In the genomic region with DNA sequence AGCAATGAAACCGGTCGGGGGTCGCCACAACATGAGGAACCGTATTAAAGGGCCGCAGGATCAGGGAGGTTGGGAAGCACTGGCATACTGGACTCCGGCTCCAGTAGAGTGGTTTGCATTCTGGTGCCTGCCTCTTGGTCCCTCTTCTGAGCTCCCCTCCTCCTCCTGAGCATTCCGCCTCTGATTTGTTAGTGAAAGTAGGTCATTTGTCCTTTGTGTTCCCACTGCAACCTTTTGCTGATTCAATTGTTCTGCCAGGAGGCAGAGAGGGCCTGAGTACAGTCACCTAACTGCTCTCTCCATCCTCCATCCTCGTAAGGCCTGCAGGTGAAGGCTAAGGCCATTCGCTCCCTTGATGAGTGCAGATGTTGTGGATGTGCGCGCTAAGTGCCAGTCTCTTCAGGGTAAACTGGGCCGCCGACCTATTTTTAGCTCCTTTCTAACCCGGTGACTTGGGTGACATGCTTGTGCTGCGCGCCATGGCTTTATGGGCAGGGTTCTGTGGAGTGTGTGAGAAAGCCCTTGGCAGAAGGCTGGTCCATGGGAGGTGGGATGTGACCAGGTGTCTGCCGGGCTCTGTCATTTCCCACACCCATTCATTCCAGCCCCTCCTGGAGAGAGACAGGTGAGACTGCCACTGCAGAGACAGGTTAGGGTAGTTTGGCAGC, we compare ENCODE assay signal across 9 mouse cellular contexts. TPM values are rescaled to one million over a fixed set of nuclear protein-coding genes. Genes with fewer than 3 reads are reported as not detected.
DNase-seq lines count a peak whose midpoint lies in the region; ATAC-seq lines count a peak whose summit lies in the region.
"Had no signal": no experiment of that assay in that cellular context is flagged by ENCODE, and none has a peak within 500 bp of the region (broad histone marks: within the 10 kb centered on the region; RNA-seq: fewer than 3 reads in every experiment).

No protein-coding gene starts in this region.

- H3K9ac ChIP-seq in hindbrain, embryonic 15.5 days = no peak overlapping the region
- H3K9ac ChIP-seq in hindbrain, embryonic 14.5 days = no peak overlapping the region
- H3K9ac ChIP-seq in heart, embryonic 16.5 days (ENCODE audit: low read length) = no peak overlapping the region
- H3K9ac ChIP-seq: liver, embryonic 13.5 days; midbrain, embryonic 12.5 days had no signal

- H3K36me3 ChIP-seq in hindbrain, embryonic 15.5 days = no peaks in the 10 kb centered on the region
- H3K36me3 ChIP-seq in hindbrain, embryonic 14.5 days (replicated peaks; ENCODE audit: control insufficient read depth, insufficient read depth) = peaks cover 5% of the 10 kb centered on the region
- peaks cover 2% of the 10 kb centered on the region; the same call in 1 of the 2 replicates for H3K36me3 ChIP-seq in heart, embryonic 16.5 days (ENCODE audit: control insufficient read depth, insufficient read depth)

- no peak for ATAC-seq in hindbrain, embryonic 15.5 days (ENCODE audit: low FRiP score, low read depth)
- no peak for ATAC-seq in hindbrain, embryonic 14.5 days (ENCODE audit: low FRiP score)
- ATAC-seq in heart, embryonic 16.5 days (replicated peaks; ENCODE audit: extremely low read depth, insufficient read depth, low FRiP score) = 0 out of 2 replicates have a peak, but pooled peaks have one; percentile 7

- peak overlapping the region; percentile 27; the same call in 1 of the 2 replicates for H3K27ac ChIP-seq in hindbrain, embryonic 15.5 days (replicated peaks)
- no peak overlapping the region for H3K27ac ChIP-seq in hindbrain, embryonic 14.5 days
- peak overlapping the region; percentile 31 for H3K27ac ChIP-seq in heart, embryonic 16.5 days (ENCODE audit: low read length)
- H3K27ac ChIP-seq: liver, embryonic 13.5 days; midbrain, embryonic 12.5 days had no signal

- H3K4me3 ChIP-seq in hindbrain, embryonic 15.5 days = no peak overlapping the region
- H3K4me3 ChIP-seq in hindbrain, embryonic 14.5 days (replicated peaks; ENCODE audit: low read length) = no peak overlapping the region
- H3K4me3 ChIP-seq in heart, embryonic 16.5 days (ENCODE audit: low read length) = no peak overlapping the region
- H3K4me3 ChIP-seq: liver, embryonic 13.5 days; midbrain, embryonic 12.5 days had no signal

- WGBS in hindbrain, embryonic 15.5 days = 80% methylated on average over 17 of the region's 17 CpGs
- WGBS in hindbrain, embryonic 14.5 days = 79% methylated on average over 17 of the region's 17 CpGs
- WGBS in heart, embryonic 16.5 days = 58% methylated on average over 17 of the region's 17 CpGs

- no peak for DNase-seq in hindbrain, embryonic 14.5 days (ENCODE audit: low spot score)
- DNase-seq in MN1 (ENCODE audit: low spot score) = peak; percentile 31
- peak; percentile 86 for DNase-seq in cerebellum, adult 11-12 months
- no peak for DNase-seq in kidney, postnatal 36 days
- no peak for DNase-seq in adrenal gland, postnatal 10 days
- DNase-seq: liver, embryonic 13.5 days had no signal

- peaks cover 77% of the 10 kb centered on the region for H3K4me1 ChIP-seq in hindbrain, embryonic 15.5 days (replicated peaks)
- peaks cover 51% of the 10 kb centered on the region for H3K4me1 ChIP-seq in hindbrain, embryonic 14.5 days (replicated peaks; ENCODE audit: control insufficient read depth, insufficient read depth, low read length)
- H3K4me1 ChIP-seq in heart, embryonic 16.5 days (ENCODE audit: control insufficient read depth, insufficient read depth, low read length) = peaks cover 89% of the 10 kb centered on the region

- no peaks in the 10 kb centered on the region for H3K27me3 ChIP-seq in hindbrain, embryonic 15.5 days
- no peaks in the 10 kb centered on the region for H3K27me3 ChIP-seq in hindbrain, embryonic 14.5 days (ENCODE audit: control insufficient read depth, insufficient read depth, low read length)
- H3K27me3 ChIP-seq in heart, embryonic 16.5 days (ENCODE audit: control insufficient read depth, insufficient read depth, low read length) = no peaks in the 10 kb centered on the region
- H3K27me3 ChIP-seq: liver, embryonic 13.5 days; midbrain, embryonic 12.5 days had no signal

- H3K9me3 ChIP-seq in hindbrain, embryonic 15.5 days = no peaks in the 10 kb centered on the region
- no peaks in the 10 kb centered on the region for H3K9me3 ChIP-seq in hindbrain, embryonic 14.5 days (ENCODE audit: control insufficient read depth, low read length)
- H3K9me3 ChIP-seq in heart, embryonic 16.5 days (replicated peaks; ENCODE audit: control insufficient read depth, low read length) = no peaks in the 10 kb centered on the region
- H3K9me3 ChIP-seq: liver, embryonic 13.5 days; midbrain, embryonic 12.5 days had no signal

- H3K4me2 ChIP-seq in hindbrain, embryonic 15.5 days = no peak overlapping the region
- no peak overlapping the region for H3K4me2 ChIP-seq in hindbrain, embryonic 14.5 days (replicated peaks)
- peak overlapping the region; percentile 27 for H3K4me2 ChIP-seq in heart, embryonic 16.5 days (ENCODE audit: low read depth, low read length)
- H3K4me2 ChIP-seq: liver, embryonic 13.5 days; midbrain, embryonic 12.5 days had no signal

RNA-seq across cellular contexts. Expression of a gene that starts 8.6 kb away (rescaled TPM):
- polyA plus RNA-seq in hindbrain, embryonic 15.5 days (2015; fragmentation: Nextera tagmentation; extraction: Ambion mirVana) = 57.2 and 63.0 TPM in 2 replicates
- polyA plus RNA-seq in hindbrain, embryonic 14.5 days (2014; fragmentation: Nextera tagmentation; extraction: Ambion mirVana) = 41.2 and 41.9 TPM in 2 replicates
- 51.0 and 54.9 TPM in 2 replicates for polyA plus RNA-seq in heart, embryonic 16.5 days (2015; fragmentation: Nextera tagmentation; extraction: Ambion mirVana)
- 100 to 1,000 TPM; 101 to 113 TPM for total RNA-seq in adrenal gland, postnatal 10 days (2021)

Comparison
In these comparisons a context has a peak if more than half of its experiments do, and no peak if none do; other contexts are left out.
1. DNase-seq: peak in MN1 (single experiment) and cerebellum, adult 11-12 months (single experiment); none in hindbrain, embryonic 14.5 days (single experiment), kidney, postnatal 36 days (0 of 2) and adrenal gland, postnatal 10 days (single experiment).